Mouse (Mus musculus): Measurements from ENCODE around the gene Metap1.

DNA sequence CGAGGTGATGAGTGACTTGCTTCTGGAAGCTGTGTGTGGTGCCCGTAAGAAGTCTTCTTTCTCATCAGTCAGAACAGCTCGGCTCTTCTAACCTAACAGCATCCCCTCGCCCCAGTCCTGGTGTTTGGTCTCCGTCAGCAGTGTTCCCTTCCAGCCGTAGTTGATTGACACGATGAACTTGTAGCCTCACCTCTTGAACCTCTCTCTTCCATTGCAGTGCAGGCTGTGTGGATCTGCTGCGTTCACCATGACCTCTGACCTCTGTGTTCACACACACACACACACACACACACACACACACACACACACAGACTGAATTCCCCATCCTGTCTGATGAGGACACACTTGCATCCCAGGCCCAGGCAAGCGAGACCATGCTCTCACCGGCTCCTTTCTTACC, 37.1 kb downstream of the Metap1 start:
- no peak for TF ChIP-seq CTCF (IDR thresholded peaks at IDR 0.05; ENCODE audit: control insufficient read depth, insufficient read depth, low read length)
- TF ChIP-seq POLR2A (IDR thresholded peaks at IDR 0.05; ENCODE audit: borderline replicate concordance, control insufficient read depth, low read depth, low read length): no peak

Data from bone marrow, adult 2 months (tissue).